ENCODE assay signal across 14 mouse cellular contexts in genomic region chr3:138041591-138042301, GRCm38 (mm10). TPM values are rescaled to one million over a fixed set of nuclear protein-coding genes. Genes with fewer than 3 reads are reported as not detected.
DNase-seq lines count a peak whose midpoint lies in the region; ATAC-seq and TF ChIP-seq lines count a peak whose summit lies in the region.
"Had no signal": no experiment of that assay in that cellular context is flagged by ENCODE, and none has a peak within 500 bp of the region (broad histone marks: within the 10 kb centered on the region; RNA-seq: fewer than 3 reads in every experiment).

No protein-coding gene starts in this region.

- 0 out of 2 replicates have a peak, but pooled peaks have one; percentile 30 for TF ChIP-seq POLR2A in heart, adult 2 months (IDR thresholded peaks at IDR 0.05; ENCODE audit: insufficient read depth, low read depth, low read length)

- no peak for TF ChIP-seq CTCF in heart, adult 2 months (IDR thresholded peaks at IDR 0.05)
- no peak for TF ChIP-seq CTCF in lung, postnatal 0 days (IDR thresholded peaks at IDR 0.05)

- TF ChIP-seq EP300 in heart, adult 2 months (IDR thresholded peaks at IDR 0.05; ENCODE audit: insufficient read depth, low read depth, low read length) = no peak
- TF ChIP-seq EP300 in lung, postnatal 0 days (IDR thresholded peaks at IDR 0.05) = no peak

- H3K36me3 ChIP-seq in heart, adult 2 months (ENCODE audit: control insufficient read depth, insufficient read depth, low read length) = 0 out of 2 replicates have a peak, but pooled peaks cover 4% of the 10 kb centered on the region
- no peaks in the 10 kb centered on the region for H3K36me3 ChIP-seq in kidney, embryonic 14.5 days (ENCODE audit: control insufficient read depth, insufficient read depth, low read length)
- H3K36me3 ChIP-seq in neural tube, embryonic 12.5 days = no peaks in the 10 kb centered on the region
- H3K36me3 ChIP-seq in lung, postnatal 0 days (ENCODE audit: insufficient read depth, low read length) = no peaks in the 10 kb centered on the region
- H3K36me3 ChIP-seq: liver, embryonic 12.5 days had no signal

- H3K4me1 ChIP-seq in heart, adult 2 months (ENCODE audit: control insufficient read depth, insufficient read depth, low read length) = peaks cover 2% of the 10 kb centered on the region; the same call in 1 of the 2 replicates
- H3K4me1 ChIP-seq in kidney, embryonic 14.5 days (ENCODE audit: control insufficient read depth, insufficient read depth, low read length) = no peaks in the 10 kb centered on the region
- H3K4me1 ChIP-seq in neural tube, embryonic 12.5 days = no peaks in the 10 kb centered on the region
- no peaks in the 10 kb centered on the region for H3K4me1 ChIP-seq in lung, postnatal 0 days (ENCODE audit: insufficient read depth, low read depth, low read length)
- H3K4me1 ChIP-seq: liver, embryonic 12.5 days had no signal

- WGBS in heart, adult 2 months = 65% methylated on average over 3 of the region's 3 CpGs
- 59% methylated on average over 3 of the region's 3 CpGs for WGBS in kidney, embryonic 14.5 days
- WGBS in neural tube, embryonic 12.5 days = 41% methylated on average over 3 of the region's 3 CpGs
- WGBS in lung, postnatal 0 days = 76% methylated on average over 3 of the region's 3 CpGs

- H3K4me2 ChIP-seq in kidney, embryonic 14.5 days (replicated peaks; ENCODE audit: low read depth, low read length) = no peak overlapping the region
- no peak overlapping the region for H3K4me2 ChIP-seq in neural tube, embryonic 12.5 days (replicated peaks)
- H3K4me2 ChIP-seq in lung, postnatal 0 days (replicated peaks; ENCODE audit: low read depth, low read length) = no peak overlapping the region
- H3K4me2 ChIP-seq: liver, embryonic 12.5 days had no signal

- H3K27me3 ChIP-seq in heart, adult 2 months (ENCODE audit: control insufficient read depth, insufficient read depth, low read length) = no peaks in the 10 kb centered on the region
- no peaks in the 10 kb centered on the region for H3K27me3 ChIP-seq in kidney, embryonic 14.5 days (ENCODE audit: control insufficient read depth, insufficient read depth, low read length)
- no peaks in the 10 kb centered on the region for H3K27me3 ChIP-seq in neural tube, embryonic 12.5 days (replicated peaks)
- H3K27me3 ChIP-seq in lung, postnatal 0 days (replicated peaks; ENCODE audit: insufficient read depth, low read length) = no peaks in the 10 kb centered on the region
- H3K27me3 ChIP-seq: liver, embryonic 12.5 days had no signal

- no peak for DNase-seq in heart, adult 2 months
- DNase-seq in heart, postnatal 25 days (ENCODE audit: low spot score) = no peak
- DNase-seq in kidney, adult 11 months = no peak
- peak; percentile 61 for DNase-seq in Muller cell, postnatal 12 days (ENCODE audit: inconsistent ontology term)
- DNase-seq in lung, postnatal 0 days (ENCODE audit: low spot score) = no peak
- DNase-seq in cerebellum, adult 18-20 months = no peak
- DNase-seq: cerebellum, adult 2 months; thymus, adult 2 months had no signal

- no peaks in the 10 kb centered on the region for H3K79me2 ChIP-seq in heart, adult 2 months (replicated peaks; ENCODE audit: control insufficient read depth, insufficient read depth, low read length)

- no peak overlapping the region for H3K4me3 ChIP-seq in heart, adult 2 months
- H3K4me3 ChIP-seq in kidney, embryonic 14.5 days (ENCODE audit: low read length) = no peak overlapping the region
- no peak overlapping the region for H3K4me3 ChIP-seq in neural tube, embryonic 12.5 days
- no peak overlapping the region for H3K4me3 ChIP-seq in lung, postnatal 0 days (ENCODE audit: low read depth, low read length)
- H3K4me3 ChIP-seq: liver, embryonic 12.5 days; myocyte had no signal

- peak overlapping the region; percentile 70 for H3K27ac ChIP-seq in heart, adult 2 months
- no peak overlapping the region for H3K27ac ChIP-seq in kidney, embryonic 14.5 days (ENCODE audit: low read depth, low read length)
- H3K27ac ChIP-seq in neural tube, embryonic 12.5 days = no peak overlapping the region
- H3K27ac ChIP-seq in lung, postnatal 0 days (ENCODE audit: low read length) = no peak overlapping the region
- H3K27ac ChIP-seq: liver, embryonic 12.5 days had no signal

- peak; percentile 58; the same call in 1 of the 2 replicates for ATAC-seq in kidney, embryonic 14.5 days (ENCODE audit: low FRiP score, low TSS enrichment)
- peak; percentile 50 for ATAC-seq in neural tube, embryonic 12.5 days (ENCODE audit: low FRiP score, low read depth)
- no peak for ATAC-seq in lung, postnatal 0 days
- ATAC-seq: liver, embryonic 12.5 days had no signal

- intact Hi-C loops in heart, adult 2 months (cut with DNase I) = no loop called here
- intact Hi-C loops in heart, postnatal 25 days (cut with DNase I) = no loop called here

- no peaks in the 10 kb centered on the region for H3K9me3 ChIP-seq in kidney, embryonic 14.5 days (ENCODE audit: control insufficient read depth, low read length)
- no peaks in the 10 kb centered on the region for H3K9me3 ChIP-seq in neural tube, embryonic 12.5 days
- no peaks in the 10 kb centered on the region for H3K9me3 ChIP-seq in lung, postnatal 0 days (ENCODE audit: low read length)
- H3K9me3 ChIP-seq: liver, embryonic 12.5 days had no signal

- H3K9ac ChIP-seq in heart, adult 2 months (ENCODE audit: low read depth, low read length) = peak overlapping the region; percentile 38; the same call in 1 of the 2 replicates
- no peak overlapping the region for H3K9ac ChIP-seq in kidney, embryonic 14.5 days (ENCODE audit: low read depth, low read length)
- H3K9ac ChIP-seq in neural tube, embryonic 12.5 days = no peak overlapping the region
- no peak overlapping the region for H3K9ac ChIP-seq in lung, postnatal 0 days (replicated peaks; ENCODE audit: low read depth)
- H3K9ac ChIP-seq: liver, embryonic 12.5 days had no signal

RNA-seq across cellular contexts. Expression of gene 1110002E22Rik, which starts 23.1 kb away (rescaled TPM):
- total RNA-seq in heart, adult 2 months (2021) = 10 to 100 TPM; 48.1 to 48.8 TPM
- polyA plus RNA-seq in heart, adult 2 months (2012; rRNA removed) = 14.7 and 22.9 TPM in 2 replicates
- total RNA-seq in heart, postnatal 25 days (2021) = 10 to 100 TPM; 62.6 to 64.4 TPM
- polyA plus RNA-seq in kidney, embryonic 14.5 days (2014; fragmentation: Nextera tagmentation; extraction: Ambion mirVana) = 0.38 and 0.39 TPM in 2 replicates
- 0.19 TPM in 2 replicates for polyA plus RNA-seq in neural tube, embryonic 12.5 days (2016; fragmentation: Nextera tagmentation; extraction: Ambion mirVana)
- polyA plus RNA-seq in lung, postnatal 0 days (2015; fragmentation: Nextera tagmentation; extraction: Ambion mirVana) = 0.14 and 0.20 TPM in 2 replicates

RNA-seq across cellular contexts. Expression of gene Gm5105, which starts 25.4 kb away (rescaled TPM):
- 1 to 10 TPM in 1 of 2 experiments, under 1 TPM in 1; 0.77 to 1.4 TPM for total RNA-seq in heart, adult 2 months (2021)
- 1.4 and 2.0 TPM in 2 replicates for polyA plus RNA-seq in heart, adult 2 months (2012; rRNA removed)
- 1 to 10 TPM; 1.3 to 1.8 TPM for total RNA-seq in heart, postnatal 25 days (2021)
- 0.22 and 0.24 TPM in 2 replicates for polyA plus RNA-seq in kidney, embryonic 14.5 days (2014; fragmentation: Nextera tagmentation; extraction: Ambion mirVana)
- polyA plus RNA-seq in neural tube, embryonic 12.5 days (2016; fragmentation: Nextera tagmentation; extraction: Ambion mirVana) = not detected in 2 replicates
- 0.07 and 0.12 TPM in 2 replicates for polyA plus RNA-seq in lung, postnatal 0 days (2015; fragmentation: Nextera tagmentation; extraction: Ambion mirVana)
- total RNA-seq: hematopoietic stem cell, adult 5-6 weeks; left cerebral cortex, postnatal 10 days had no signal
- polyA plus RNA-seq: liver, embryonic 12.5 days; thymus, adult 2 months had no signal

Comparison
In these comparisons a context has a peak if more than half of its experiments do, and no peak if none do; other contexts are left out.
1. RNA of gene 1110002E22Rik, which starts 23.1 kb away (polyA plus RNA-seq): 14.7 to 22.9 TPM in heart, adult 2 months; 0.38 to 0.39 TPM in kidney, embryonic 14.5 days, 0.19 TPM in neural tube, embryonic 12.5 days and 0.14 to 0.20 TPM in lung, postnatal 0 days; every median in the first group is over 10 times any median in the second.